Comparison of ENCODE assay signal across 27 mouse cellular contexts in the genomic region with DNA sequence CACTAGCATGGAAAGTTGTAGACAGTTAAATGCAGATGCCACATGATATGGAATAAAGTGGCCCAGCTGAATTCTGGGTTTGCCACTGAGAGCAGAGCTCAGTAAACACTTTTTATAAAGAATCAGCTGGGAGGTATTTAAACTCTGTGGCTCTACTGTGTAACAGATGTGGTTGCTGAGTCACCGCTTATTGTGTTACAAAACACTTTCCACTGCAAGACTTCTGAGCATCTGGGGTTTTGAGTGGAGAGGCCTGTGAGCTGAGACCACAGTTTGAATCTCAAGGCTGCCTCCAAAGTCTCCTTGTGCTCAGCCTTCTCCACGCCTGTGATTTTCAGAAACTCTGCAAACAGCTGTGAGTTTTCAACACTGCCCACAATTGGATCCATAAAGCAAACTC.
DNase-seq lines count a peak whose midpoint lies in the region; ATAC-seq and TF ChIP-seq lines count a peak whose summit lies in the region.
"Had no signal": no experiment of that assay in that cellular context is flagged by ENCODE, and none has a peak within 500 bp of the region (broad histone marks: within the 10 kb centered on the region; RNA-seq: fewer than 3 reads in every experiment).

No protein-coding gene starts in this region.

- H3K27ac ChIP-seq in midbrain, postnatal 0 days (ENCODE audit: low read depth, low read length) = no peak overlapping the region
- H3K27ac ChIP-seq: heart, adult 2 months; hindbrain, embryonic 15.5 days; intestine, embryonic 15.5 days; limb, embryonic 15.5 days; liver, embryonic 15.5 days; midbrain, embryonic 13.5 days; neural tube, embryonic 15.5 days had no signal

- peak; percentile 15 for DNase-seq in layer of hippocampus, adult 9-11 months
- no peak for DNase-seq in layer of hippocampus, postnatal 14 days (ENCODE audit: low spot score in 2 of 2)
- peak; percentile 66 for DNase-seq in right cerebral cortex, adult 18-20 months
- no peak for DNase-seq in right cerebral cortex, postnatal 10 days (ENCODE audit: low spot score in 2 of 2)
- peak; percentile 13 for DNase-seq in Muller cell, postnatal 12 days (ENCODE audit: inconsistent ontology term)
- DNase-seq in right cerebral cortex, postnatal 36 days (ENCODE audit: low spot score in 2 of 2) = peak; percentile 22 to 23
- no peak for DNase-seq in midbrain, postnatal 0 days (ENCODE audit: low spot score)
- DNase-seq: adrenal gland, postnatal 36 days; cerebellum, adult 18-20 months; cerebellum, postnatal 36 days; gastrocnemius, postnatal 14 days; heart, adult 2 months; heart, postnatal 4 days; kidney, adult 9 months; kidney, postnatal 25 days; thymus, postnatal 36 days had no signal

- TF ChIP-seq CTCF in midbrain, postnatal 0 days (IDR thresholded peaks at IDR 0.05) = no peak

- no peaks in the 10 kb centered on the region for H3K27me3 ChIP-seq in midbrain, postnatal 0 days (ENCODE audit: insufficient read depth, low read length)
- H3K27me3 ChIP-seq: hindbrain, embryonic 15.5 days; intestine, embryonic 15.5 days; limb, embryonic 15.5 days; liver, embryonic 15.5 days; midbrain, embryonic 13.5 days; neural tube, embryonic 15.5 days had no signal

- no peak overlapping the region for H3K4me3 ChIP-seq in midbrain, postnatal 0 days (ENCODE audit: low read depth, low read length)
- H3K4me3 ChIP-seq: erythroblast, embryonic 14.5 days; heart, adult 2 months; hindbrain, embryonic 15.5 days; intestine, embryonic 15.5 days; limb, embryonic 15.5 days; liver, embryonic 15.5 days; midbrain, embryonic 13.5 days; neural tube, embryonic 15.5 days had no signal

- no peak overlapping the region for H3K9ac ChIP-seq in midbrain, postnatal 0 days (replicated peaks; ENCODE audit: low read length, poor library complexity, severe bottlenecking)
- H3K9ac ChIP-seq: hindbrain, embryonic 15.5 days; intestine, embryonic 15.5 days; limb, embryonic 15.5 days; liver, embryonic 15.5 days; midbrain, embryonic 13.5 days; neural tube, embryonic 15.5 days had no signal

- WGBS in midbrain, postnatal 0 days = 85% methylated on average over 2 of the region's 2 CpGs

- peaks cover 6% of the 10 kb centered on the region; the same call in 1 of the 2 replicates for H3K9me3 ChIP-seq in midbrain, postnatal 0 days (ENCODE audit: low read length)
- H3K9me3 ChIP-seq: hindbrain, embryonic 15.5 days; intestine, embryonic 15.5 days; liver, embryonic 15.5 days; neural tube, embryonic 15.5 days had no signal

- ATAC-seq in midbrain, postnatal 0 days (ENCODE audit: low FRiP score) = no peak
- ATAC-seq: CD4-positive, CD25-positive, alpha-beta regulatory T cell, adult 4 months; forebrain, embryonic 16.5 days; intestine, embryonic 15.5 days; lung, postnatal 0 days; midbrain, embryonic 13.5 days had no signal

- no peak overlapping the region for H3K4me2 ChIP-seq in midbrain, postnatal 0 days (ENCODE audit: low read depth, low read length, poor library complexity, severe bottlenecking)
- H3K4me2 ChIP-seq: hindbrain, embryonic 15.5 days; intestine, embryonic 15.5 days; limb, embryonic 15.5 days; liver, embryonic 15.5 days; midbrain, embryonic 13.5 days; neural tube, embryonic 15.5 days had no signal

- H3K4me1 ChIP-seq in midbrain, postnatal 0 days (ENCODE audit: insufficient read depth, low read length) = no peaks in the 10 kb centered on the region
- H3K4me1 ChIP-seq: hindbrain, embryonic 15.5 days; intestine, embryonic 15.5 days; limb, embryonic 15.5 days; liver, embryonic 15.5 days; neural tube, embryonic 15.5 days had no signal

- no peaks in the 10 kb centered on the region for H3K36me3 ChIP-seq in midbrain, postnatal 0 days (ENCODE audit: insufficient read depth, low read length)
- H3K36me3 ChIP-seq: G1E; hindbrain, embryonic 15.5 days; intestine, embryonic 15.5 days; limb, embryonic 15.5 days; liver, embryonic 15.5 days; midbrain, embryonic 13.5 days; neural tube, embryonic 15.5 days had no signal

Comparison
In these comparisons a context has a peak if more than half of its experiments do, and no peak if none do; other contexts are left out.
1. DNase-seq: peak in layer of hippocampus, adult 9-11 months (single experiment), right cerebral cortex, adult 18-20 months (single experiment), Muller cell, postnatal 12 days (single experiment) and right cerebral cortex, postnatal 36 days (2 of 2); none in layer of hippocampus, postnatal 14 days (0 of 2), right cerebral cortex, postnatal 10 days (0 of 2) and midbrain, postnatal 0 days (single experiment).